Mouse (Mus musculus): ENCODE measurements around the gene Papola. TPM values are rescaled to one million over a fixed set of nuclear protein-coding genes. Genes with fewer than 3 reads are reported as not detected.

Papola gene
- 173 to 193 TPM (median 180 TPM) in 4 replicates for total RNA-seq (2023)

DNA sequence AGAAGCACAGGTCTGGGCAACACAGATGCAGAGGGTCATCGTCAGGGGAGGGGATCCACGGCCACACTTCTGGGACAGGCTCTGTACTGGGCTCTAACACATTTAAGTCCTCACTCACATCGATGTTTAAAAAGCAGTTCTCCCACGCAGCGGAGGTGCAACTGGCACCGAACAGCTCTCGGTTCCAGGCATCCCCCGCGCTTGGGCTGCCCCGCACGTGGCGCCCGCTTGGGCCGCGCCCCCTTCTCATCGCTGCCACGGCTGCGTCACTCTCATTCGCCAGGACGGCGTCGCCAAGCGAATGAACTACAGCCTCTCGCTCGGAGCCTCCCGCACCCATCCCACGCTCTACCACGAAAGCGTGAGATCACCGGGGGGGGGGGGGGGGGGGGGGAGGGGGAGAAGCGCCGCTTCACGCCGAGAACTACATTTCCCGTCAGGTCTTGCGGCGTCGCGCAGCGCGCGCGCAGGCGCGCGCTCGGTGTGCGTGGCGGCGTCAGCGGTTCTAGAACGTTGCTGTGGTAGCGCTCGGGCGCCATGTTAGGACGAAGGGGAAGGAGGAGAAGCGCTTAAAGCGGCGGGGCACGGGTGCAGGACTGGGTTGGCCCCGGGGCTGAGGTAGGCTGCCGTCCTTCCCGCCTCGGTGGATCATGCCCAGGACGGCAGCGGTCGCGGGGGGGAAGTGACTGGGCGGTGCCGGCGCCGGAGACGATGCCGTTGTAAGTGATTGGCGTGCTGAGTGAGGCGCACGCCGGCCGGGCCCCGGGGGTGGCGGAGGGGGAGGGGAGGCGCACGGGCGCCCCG lies at the start of gene Papola:
Papola (plus strand) TSS at position 499 of the 804 bp plus-strand sequence.

Other genes starting within 250 kb of the Papola start
- gene Bdkrb2, start 221.5 kb upstream of the Papola start, total RNA-seq (2023), result not detected in 4 replicates
- gene Bdkrb1, start 181.6 kb upstream of the Papola start, total RNA-seq (2023), result not detected in 4 replicates
- gene Gskip, start 99.9 kb upstream of the Papola start, total RNA-seq (2023), result 8.8 to 11.8 TPM (median 11.1 TPM) in 4 replicates
- 40.3 to 42.6 TPM (median 41.5 TPM) in 4 replicates for gene Atg2b, start 99.5 kb upstream of the Papola start, total RNA-seq (2023)
- gene Ak7, start 78.7 kb upstream of the Papola start, total RNA-seq (2023), result 0.17 to 0.60 TPM (median 0.35 TPM) in 4 replicates
- 43.8 to 47.7 TPM (median 45.5 TPM) in 4 replicates for gene Vrk1, start 225.5 kb downstream of the Papola start, total RNA-seq (2023)